Mouse (Mus musculus): Measurements from ENCODE around the gene Crebrf. TPM values are rescaled to one million over a fixed set of nuclear protein-coding genes. Genes with fewer than 3 reads are reported as not detected.

Gene Crebrf
- polyA plus RNA-seq, 1 experiment from 2014 or later = 5.8 TPM

- Histone ChIP-seq H3K4me2 (ENCODE audit: low read depth, low read length) (no peak overlapping the region), H3K27ac (ENCODE audit: low read depth) (no peak overlapping the region), H3K36me3 (replicated peaks; ENCODE audit: insufficient read depth, low read length) (peaks cover 4% of the 10 kb centered on the region; the same call in 1 of the 2 replicates), H3K27me3 (ENCODE audit: insufficient read depth, low read length) (no peaks in the 10 kb centered on the region), H3K9ac (replicated peaks) (no peak overlapping the region), H3K4me3 (ENCODE audit: low read depth, low read length) (no peak overlapping the region), H3K9me3 (ENCODE audit: low read length) (no peaks in the 10 kb centered on the region), H3K4me1 (ENCODE audit: insufficient read depth) (no peaks in the 10 kb centered on the region)
- ATAC-seq = no peak
- TF ChIP-seq EP300 (IDR thresholded peaks at IDR 0.05; ENCODE audit: low read depth) (no peak), CTCF (IDR thresholded peaks at IDR 0.05; ENCODE audit: low read depth) (no peak)
- 57% methylated on average over 3 of the region's 3 CpGs for WGBS (ENCODE audit: insufficient replicate concordance)
- DNase-seq = no peak
Observed at GRCm38 (mm10) chr17:26749975-26750374, 34.5 kb downstream of the Crebrf start.

GRCm38 (mm10) chr17:26752297-26752696 is 36.8 kb downstream of the Crebrf start:
- TF ChIP-seq EP300 (IDR thresholded peaks at IDR 0.05; ENCODE audit: low read depth) = no peak
- no peak for TF ChIP-seq CTCF (IDR thresholded peaks at IDR 0.05; ENCODE audit: low read depth)
- 35% methylated on average over 1 of the region's 1 CpGs for WGBS (ENCODE audit: insufficient replicate concordance)
- Histone ChIP-seq H3K9ac (replicated peaks) (no peak overlapping the region), H3K4me2 (ENCODE audit: low read depth, low read length) (no peak overlapping the region), H3K36me3 (replicated peaks; ENCODE audit: insufficient read depth, low read length) (0 out of 2 replicates have a peak, but pooled peaks cover 4% of the 10 kb centered on the region), H3K27me3 (ENCODE audit: insufficient read depth, low read length) (no peaks in the 10 kb centered on the region), H3K9me3 (ENCODE audit: low read length) (no peaks in the 10 kb centered on the region), H3K27ac (ENCODE audit: low read depth) (no peak overlapping the region), H3K4me3 (ENCODE audit: low read depth, low read length) (no peak overlapping the region), H3K4me1 (ENCODE audit: insufficient read depth) (no peaks in the 10 kb centered on the region)
- DNase-seq = no peak
- no peak for ATAC-seq

GRCm38 (mm10) chr17:26753476-26753875 is 38.0 kb downstream of the Crebrf start:
- Histone ChIP-seq H3K4me1 (ENCODE audit: insufficient read depth) (no peaks in the 10 kb centered on the region), H3K27me3 (ENCODE audit: insufficient read depth, low read length) (no peaks in the 10 kb centered on the region), H3K9ac (replicated peaks) (no peak overlapping the region), H3K4me3 (ENCODE audit: low read depth, low read length) (no peak overlapping the region), H3K36me3 (replicated peaks; ENCODE audit: insufficient read depth, low read length) (peaks cover 10% of the 10 kb centered on the region), H3K27ac (ENCODE audit: low read depth) (no peak overlapping the region), H3K9me3 (ENCODE audit: low read length) (no peaks in the 10 kb centered on the region), H3K4me2 (ENCODE audit: low read depth, low read length) (no peak overlapping the region)
- ATAC-seq = no peak
- WGBS (ENCODE audit: insufficient replicate concordance) = 67% methylated on average over 2 of the region's 2 CpGs
- TF ChIP-seq EP300 (IDR thresholded peaks at IDR 0.05; ENCODE audit: low read depth) (no peak), CTCF (IDR thresholded peaks at IDR 0.05; ENCODE audit: low read depth) (no peak)
- no peak for DNase-seq

- Histone ChIP-seq H3K36me3 (replicated peaks; ENCODE audit: insufficient read depth, low read length) (peaks cover 14% of the 10 kb centered on the region), H3K27ac (ENCODE audit: low read depth) (0 out of 2 replicates have a peak overlapping the region, but pooled peaks have one; percentile 41), H3K4me2 (ENCODE audit: low read depth, low read length) (no peak overlapping the region), H3K9ac (replicated peaks) (no peak overlapping the region), H3K9me3 (ENCODE audit: low read length) (no peaks in the 10 kb centered on the region), H3K4me1 (ENCODE audit: insufficient read depth) (no peaks in the 10 kb centered on the region), H3K27me3 (ENCODE audit: insufficient read depth, low read length) (no peaks in the 10 kb centered on the region), H3K4me3 (ENCODE audit: low read depth, low read length) (no peak overlapping the region)
- DNase-seq (no peak), ATAC-seq (peak; percentile 77)
- 63% methylated on average over 5 of the region's 5 CpGs for WGBS (ENCODE audit: insufficient replicate concordance)
- peak; percentile 93 for TF ChIP-seq EP300 (IDR thresholded peaks at IDR 0.05; ENCODE audit: low read depth)
- TF ChIP-seq CTCF (IDR thresholded peaks at IDR 0.05; ENCODE audit: low read depth) = no peak
Observed at GRCm38 (mm10) chr17:26767100-26767753, 51.8 kb downstream of the Crebrf start.

- 79% methylated on average over 2 of the region's 2 CpGs for WGBS (ENCODE audit: insufficient replicate concordance)
- Histone ChIP-seq H3K27ac (ENCODE audit: low read depth) (0 out of 2 replicates have a peak overlapping the region, but pooled peaks have one; percentile 41), H3K9me3 (ENCODE audit: low read length) (no peaks in the 10 kb centered on the region), H3K4me1 (ENCODE audit: insufficient read depth) (no peaks in the 10 kb centered on the region), H3K27me3 (ENCODE audit: insufficient read depth, low read length) (no peaks in the 10 kb centered on the region), H3K4me2 (ENCODE audit: low read depth, low read length) (no peak overlapping the region), H3K4me3 (ENCODE audit: low read depth, low read length) (no peak overlapping the region), H3K36me3 (replicated peaks; ENCODE audit: insufficient read depth, low read length) (peaks cover 13% of the 10 kb centered on the region), H3K9ac (replicated peaks) (no peak overlapping the region)
- TF ChIP-seq EP300 (IDR thresholded peaks at IDR 0.05; ENCODE audit: low read depth) (no peak), CTCF (IDR thresholded peaks at IDR 0.05; ENCODE audit: low read depth) (no peak)
- ATAC-seq = no peak
- no peak for DNase-seq
Observed at GRCm38 (mm10) chr17:26767754-26768124, 52.3 kb downstream of the Crebrf start.

- H3K4me2 ChIP-seq (ENCODE audit: low read depth, low read length) = no peak overlapping the region
- DNase-seq = no peak
Observed at GRCm38 (mm10) chr17:26776211-26776610, 60.8 kb downstream of the Crebrf start.

More at GRCm38 (mm10) chr17:26776211-26776610, 60.8 kb downstream of the Crebrf start:
- H3K4me1 ChIP-seq (ENCODE audit: insufficient read depth) = peaks cover 5% of the 10 kb centered on the region
- no peak overlapping the region for H3K4me3 ChIP-seq (ENCODE audit: low read depth, low read length)
- H3K27me3 ChIP-seq (ENCODE audit: insufficient read depth, low read length) = no peaks in the 10 kb centered on the region
- H3K36me3 ChIP-seq (replicated peaks; ENCODE audit: insufficient read depth, low read length) = peaks cover 13% of the 10 kb centered on the region; the same call in 1 of the 2 replicates
- H3K9me3 ChIP-seq (ENCODE audit: low read length) = no peaks in the 10 kb centered on the region
- no peak for TF ChIP-seq CTCF (IDR thresholded peaks at IDR 0.05; ENCODE audit: low read depth)
- TF ChIP-seq EP300 (IDR thresholded peaks at IDR 0.05; ENCODE audit: low read depth) = no peak
- 60% methylated on average over 10 of the region's 10 CpGs for WGBS (ENCODE audit: insufficient replicate concordance)
- H3K9ac ChIP-seq (replicated peaks) = no peak overlapping the region
- no peak overlapping the region for H3K27ac ChIP-seq (ENCODE audit: low read depth)
- no peak for ATAC-seq

Measured in liver, postnatal 0 days (tissue).